Mouse (Mus musculus): ENCODE measurements around the gene Nr6a1. TPM values are rescaled to one million over a fixed set of nuclear protein-coding genes. Genes with fewer than 3 reads are reported as not detected.
A peak's percentile ranks its signal among the peaks of the same experiment; 100 is the strongest.

The Nr6a1 gene
- total RNA-seq, 2 experiments from 2014 or later: 4.3 to 5.5 TPM

GRCm38 (mm10) chr2:38786216-38786960 is 141.1 kb downstream of the Nr6a1 start:
- no peak for DNase-seq (ENCODE audit: extremely low spot score in 1 of 2, low spot score in 1 of 2)

GRCm38 (mm10) chr2:38785113-38785512 is 142.4 kb downstream of the Nr6a1 start:
- DNase-seq (ENCODE audit: extremely low spot score in 1 of 2, low spot score in 1 of 2): no peak

DNA sequence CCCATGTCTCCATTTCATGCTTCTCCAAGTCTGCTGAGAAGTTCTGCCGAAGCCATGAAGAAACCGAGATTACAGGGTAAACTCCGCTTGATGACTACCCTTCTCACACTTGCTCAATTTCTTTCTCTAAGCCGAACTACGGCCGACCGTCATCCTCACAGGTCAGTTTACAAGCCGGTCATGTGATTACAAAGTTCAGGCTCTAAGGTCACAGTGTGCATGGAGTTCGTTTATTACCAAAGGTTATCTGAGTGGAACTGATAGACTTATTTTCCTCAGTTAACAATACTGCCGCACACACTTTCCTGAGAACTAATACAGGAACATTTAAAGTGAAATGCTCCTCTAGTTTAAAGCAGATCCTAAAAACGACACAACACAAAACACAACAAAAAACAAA is 143.1 kb downstream of the Nr6a1 start:
- no peak for DNase-seq (ENCODE audit: extremely low spot score in 1 of 2, low spot score in 1 of 2)

- DNase-seq (ENCODE audit: extremely low spot score in 1 of 2, low spot score in 1 of 2): no peak
Measured at GRCm38 (mm10) chr2:38783364-38783763, 144.1 kb downstream of the Nr6a1 start.

DNA sequence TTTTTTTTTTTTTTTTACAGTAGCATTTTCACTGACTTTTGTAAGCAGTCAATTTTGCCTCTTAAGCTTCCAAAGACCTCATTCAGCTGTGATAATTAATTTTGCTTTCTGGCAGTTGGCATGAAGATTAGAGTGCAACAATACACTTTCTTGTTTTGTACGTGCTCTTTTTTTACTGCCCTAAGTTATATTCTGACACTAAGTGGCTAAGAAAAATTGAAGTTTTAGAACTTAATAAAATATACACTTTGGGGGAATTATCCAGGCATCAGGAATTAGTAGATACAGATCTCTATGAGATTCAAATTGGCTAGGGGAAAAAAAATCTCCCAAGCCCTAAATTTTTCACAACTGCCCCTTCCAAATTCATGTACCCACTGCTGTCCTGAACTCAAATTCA is 144.8 kb downstream of the Nr6a1 start:
- no peak for DNase-seq (ENCODE audit: extremely low spot score in 1 of 2, low spot score in 1 of 2)

GRCm38 (mm10) chr2:38781945-38782720 is 145.4 kb downstream of the Nr6a1 start:
- no peak for DNase-seq (ENCODE audit: extremely low spot score in 1 of 2, low spot score in 1 of 2)

DNA sequence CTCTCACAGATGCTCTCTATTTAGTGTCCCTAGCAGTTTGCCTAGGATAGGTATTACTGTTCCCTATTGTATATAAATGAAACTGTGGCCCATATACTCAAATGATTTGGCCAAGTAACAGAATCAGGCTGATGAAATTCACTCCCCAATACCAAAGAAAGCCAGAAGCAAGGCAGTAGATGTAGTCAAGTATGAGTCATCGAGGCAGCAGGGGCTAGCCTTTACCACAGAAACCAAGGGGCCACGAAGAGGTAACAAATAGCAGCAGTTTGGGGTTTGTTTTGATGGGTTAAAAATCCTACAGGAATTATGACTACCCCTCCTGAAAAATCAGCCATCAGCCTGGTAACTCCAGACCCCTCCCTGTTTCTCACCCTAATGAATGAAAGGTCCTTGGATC is 147.5 kb downstream of the Nr6a1 start:
- DNase-seq (ENCODE audit: extremely low spot score in 1 of 2, low spot score in 1 of 2): no peak

GRCm38 (mm10) chr2:38777326-38777725 is 150.2 kb downstream of the Nr6a1 start:
- no peak for DNase-seq (ENCODE audit: extremely low spot score in 1 of 2, low spot score in 1 of 2)

GRCm38 (mm10) chr2:38774936-38775335 is 152.6 kb downstream of the Nr6a1 start:
- DNase-seq (ENCODE audit: extremely low spot score in 1 of 2, low spot score in 1 of 2): no peak

DNA sequence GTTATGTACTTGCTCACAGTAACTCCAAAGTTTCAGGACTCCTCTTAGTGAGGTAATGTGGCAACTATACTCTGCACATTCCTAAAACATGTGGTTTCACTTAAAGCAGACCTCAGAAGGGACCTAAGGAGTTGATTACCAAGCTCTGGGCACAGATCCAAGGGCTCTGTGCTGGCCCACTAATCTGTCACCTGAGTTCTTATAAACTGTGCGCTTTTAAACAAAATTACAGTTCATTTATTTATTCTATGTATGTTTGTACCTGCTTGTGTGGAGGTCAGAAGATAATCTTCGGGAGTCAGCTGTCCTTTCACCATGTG is 156.1 kb downstream of the Nr6a1 start:
- DNase-seq (ENCODE audit: extremely low spot score in 1 of 2, low spot score in 1 of 2): no peak

GRCm38 (mm10) chr2:38770772-38771477 is 156.6 kb downstream of the Nr6a1 start:
- DNase-seq (ENCODE audit: extremely low spot score in 1 of 2, low spot score in 1 of 2): peak in 1 of 2 experiments; percentile 9

GRCm38 (mm10) chr2:38767177-38767931 is 160.1 kb downstream of the Nr6a1 start:
- no peak for DNase-seq (ENCODE audit: extremely low spot score in 1 of 2, low spot score in 1 of 2)

- no peak for DNase-seq (ENCODE audit: extremely low spot score in 1 of 2, low spot score in 1 of 2)
Measured at GRCm38 (mm10) chr2:38739847-38740246, 187.6 kb downstream of the Nr6a1 start.

- peak; percentile 64 to 92 for DNase-seq (ENCODE audit: extremely low spot score in 1 of 2, low spot score in 1 of 2)
Measured at GRCm38 (mm10) chr2:38739410-38739809, 188.1 kb downstream of the Nr6a1 start.

- DNase-seq (ENCODE audit: extremely low spot score in 1 of 2, low spot score in 1 of 2): no peak
Measured at GRCm38 (mm10) chr2:38738601-38739301, 188.7 kb downstream of the Nr6a1 start.

DNA sequence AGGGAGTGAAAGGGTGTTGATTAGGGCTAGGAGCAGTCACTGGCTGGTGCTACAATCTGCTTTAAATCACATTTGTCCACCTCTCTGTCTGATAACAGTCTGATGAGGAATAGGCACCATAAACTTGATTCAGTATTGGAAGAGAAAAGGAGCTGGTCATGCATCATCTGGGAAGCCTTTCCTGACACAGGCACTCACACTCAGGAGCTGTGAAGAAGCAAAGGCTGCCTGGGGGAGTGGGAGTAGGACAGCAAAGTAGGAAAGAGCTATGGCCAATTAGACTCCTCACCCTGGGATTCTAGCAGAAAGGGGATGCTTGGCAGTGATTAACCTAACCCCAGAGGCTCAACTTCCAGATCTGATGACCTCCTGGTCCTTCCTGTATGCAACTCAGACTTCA is 191.7 kb downstream of the Nr6a1 start:
- DNase-seq (ENCODE audit: extremely low spot score in 1 of 2, low spot score in 1 of 2): no peak

DNA sequence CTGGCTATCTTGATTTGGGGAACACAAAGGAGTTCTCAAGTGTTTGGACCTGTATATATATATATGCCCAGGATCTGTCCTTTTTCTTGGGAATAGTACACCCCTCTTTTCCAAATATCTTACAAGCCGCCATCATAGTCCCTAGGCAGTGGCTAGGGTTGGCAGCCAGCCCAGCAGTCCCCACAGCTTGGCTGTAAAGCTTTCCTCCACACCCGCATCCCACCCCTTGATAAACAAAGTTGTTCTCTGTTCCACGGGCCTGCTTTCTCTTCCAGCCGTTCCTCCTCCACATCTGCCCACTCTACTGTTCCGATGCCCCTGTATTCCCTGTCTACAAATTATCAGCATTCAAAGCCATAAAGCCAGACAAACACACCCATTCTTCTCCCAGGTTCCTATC is 192.8 kb downstream of the Nr6a1 start:
- no peak for DNase-seq (ENCODE audit: extremely low spot score in 1 of 2, low spot score in 1 of 2)

DNA sequence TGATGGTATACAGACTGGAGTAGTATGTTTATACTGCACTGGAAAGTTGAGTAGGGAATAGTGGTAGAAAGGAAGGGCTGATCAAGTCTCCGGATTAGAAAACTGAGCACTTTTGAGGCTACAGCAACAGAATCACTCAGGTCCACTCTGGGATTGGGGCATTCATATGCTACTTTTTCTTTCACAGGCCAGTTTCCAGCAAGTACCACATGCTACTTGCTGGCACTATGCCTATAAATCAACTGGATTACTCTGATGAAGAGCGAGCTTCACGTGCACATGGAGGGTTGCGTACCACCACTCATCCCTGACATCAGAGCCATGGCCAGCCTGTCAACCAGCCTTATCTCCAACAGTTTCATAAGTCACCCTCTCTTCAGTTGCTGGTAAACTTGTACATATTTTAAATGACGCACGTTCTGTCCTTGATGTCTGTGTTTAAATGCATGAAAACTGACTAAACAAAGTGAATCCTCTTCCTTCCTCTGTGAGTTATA is 197.1 kb downstream of the Nr6a1 start:
- DNase-seq (ENCODE audit: extremely low spot score in 1 of 2, low spot score in 1 of 2): no peak

- DNase-seq (ENCODE audit: extremely low spot score in 1 of 2, low spot score in 1 of 2): no peak
Measured at GRCm38 (mm10) chr2:38725427-38725826, 202.1 kb downstream of the Nr6a1 start.

DNA sequence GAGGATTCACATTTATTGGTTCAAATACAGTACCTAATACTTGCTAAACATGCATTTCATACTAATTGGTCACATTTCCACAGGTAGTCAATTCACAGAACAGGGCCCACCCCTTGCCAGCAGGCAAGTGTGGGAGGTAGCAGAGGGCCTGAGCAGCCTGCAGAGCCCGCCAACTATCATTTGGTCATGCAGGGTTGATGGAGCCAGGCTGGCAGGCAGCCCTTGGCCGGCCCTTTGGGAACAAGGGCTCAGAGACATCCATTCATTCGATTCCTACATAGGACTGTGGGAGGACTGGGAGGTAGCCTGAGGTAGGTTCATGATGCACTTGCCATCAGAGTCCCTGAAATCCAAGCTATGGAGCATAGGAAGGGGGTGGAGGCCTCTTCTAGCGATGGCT is 204.1 kb downstream of the Nr6a1 start:
- no peak for DNase-seq (ENCODE audit: extremely low spot score in 1 of 2, low spot score in 1 of 2)

All from layer of hippocampus, postnatal 25 days (tissue).